Mouse (Mus musculus): Measurements from ENCODE around the gene Gm49396. TPM values are rescaled to one million over a fixed set of nuclear protein-coding genes. Genes with fewer than 3 reads are reported as not detected.

The Gm49396 gene
- polyA plus RNA-seq, 1 experiment: 3.1 TPM

GRCm38 (mm10) chr7:30591605-30591951, 28.4 kb downstream of the Gm49396 start:
- Histone ChIP-seq H3K27ac (ENCODE audit: insufficient read depth, low read length) (no peak overlapping the region), H3K4me3 (ENCODE audit: insufficient read depth, low read length) (no peak overlapping the region), H3K4me1 (ENCODE audit: control insufficient read depth, insufficient read depth, low read length) (peaks cover 5% of the 10 kb centered on the region; the same call in 1 of the 2 replicates)
- no peak for TF ChIP-seq CTCF (IDR thresholded peaks at IDR 0.05; ENCODE audit: borderline replicate concordance, insufficient read depth, low read length)
- TF ChIP-seq POLR2A (IDR thresholded peaks at IDR 0.05; ENCODE audit: low read depth, low read length): no peak

- TF ChIP-seq CTCF (IDR thresholded peaks at IDR 0.05; ENCODE audit: borderline replicate concordance, insufficient read depth, low read length): no peak
- no peak for TF ChIP-seq POLR2A (IDR thresholded peaks at IDR 0.05; ENCODE audit: low read depth, low read length)
- Histone ChIP-seq H3K4me1 (ENCODE audit: control insufficient read depth, insufficient read depth, low read length) (no peaks in the 10 kb centered on the region), H3K27ac (ENCODE audit: insufficient read depth, low read length) (no peak overlapping the region), H3K4me3 (ENCODE audit: insufficient read depth, low read length) (no peak overlapping the region)
These were observed 29.8 kb downstream of the Gm49396 start for GRCm38 (mm10) chr7:30592772-30593423.

GRCm38 (mm10) chr7:30593579-30594509, 30.7 kb downstream of the Gm49396 start:
- Histone ChIP-seq H3K4me1 (ENCODE audit: control insufficient read depth, insufficient read depth, low read length) (no peaks in the 10 kb centered on the region), H3K4me3 (ENCODE audit: insufficient read depth, low read length) (no peak overlapping the region), H3K27ac (ENCODE audit: insufficient read depth, low read length) (no peak overlapping the region)
- TF ChIP-seq POLR2A (IDR thresholded peaks at IDR 0.05; ENCODE audit: low read depth, low read length) (no peak), CTCF (IDR thresholded peaks at IDR 0.05; ENCODE audit: borderline replicate concordance, insufficient read depth, low read length) (no peak)

GRCm38 (mm10) chr7:30594510-30595024, 31.4 kb downstream of the Gm49396 start:
- TF ChIP-seq POLR2A (IDR thresholded peaks at IDR 0.05; ENCODE audit: low read depth, low read length): no peak
- TF ChIP-seq CTCF (IDR thresholded peaks at IDR 0.05; ENCODE audit: borderline replicate concordance, insufficient read depth, low read length): no peak
- no peak overlapping the region for H3K27ac ChIP-seq (ENCODE audit: insufficient read depth, low read length)

GRCm38 (mm10) chr7:30596093-30596492, 32.9 kb downstream of the Gm49396 start:
- H3K4me1 ChIP-seq (ENCODE audit: control insufficient read depth, insufficient read depth, low read length): no peaks in the 10 kb centered on the region
- TF ChIP-seq CTCF (IDR thresholded peaks at IDR 0.05; ENCODE audit: borderline replicate concordance, insufficient read depth, low read length): no peak
- no peak for TF ChIP-seq POLR2A (IDR thresholded peaks at IDR 0.05; ENCODE audit: low read depth, low read length)

More at GRCm38 (mm10) chr7:30594510-30595024, 31.4 kb downstream of the Gm49396 start:
- H3K4me1 ChIP-seq (ENCODE audit: control insufficient read depth, insufficient read depth, low read length): no peaks in the 10 kb centered on the region
- no peak overlapping the region for H3K4me3 ChIP-seq (ENCODE audit: insufficient read depth, low read length)

GRCm38 (mm10) chr7:30596811-30597210, 33.7 kb downstream of the Gm49396 start:
- TF ChIP-seq POLR2A (IDR thresholded peaks at IDR 0.05; ENCODE audit: low read depth, low read length) (no peak), CTCF (IDR thresholded peaks at IDR 0.05; ENCODE audit: borderline replicate concordance, insufficient read depth, low read length) (no peak)
- no peak overlapping the region for H3K27ac ChIP-seq (ENCODE audit: insufficient read depth, low read length)
- no peak overlapping the region for H3K4me3 ChIP-seq (ENCODE audit: insufficient read depth, low read length)

More at GRCm38 (mm10) chr7:30596093-30596492, 32.9 kb downstream of the Gm49396 start:
- Histone ChIP-seq H3K27ac (ENCODE audit: insufficient read depth, low read length) (no peak overlapping the region), H3K4me3 (ENCODE audit: insufficient read depth, low read length) (no peak overlapping the region)

GRCm38 (mm10) chr7:30598786-30599185, 35.6 kb downstream of the Gm49396 start, which contains the start of gene Zbtb32:
TSS of gene Zbtb32 (minus strand) at chr7:30598909.
- no peaks in the 10 kb centered on the region for H3K4me1 ChIP-seq (ENCODE audit: control insufficient read depth, insufficient read depth, low read length)
- TF ChIP-seq CTCF (IDR thresholded peaks at IDR 0.05; ENCODE audit: borderline replicate concordance, insufficient read depth, low read length): no peak
- TF ChIP-seq POLR2A (IDR thresholded peaks at IDR 0.05; ENCODE audit: low read depth, low read length): no peak
- H3K4me3 ChIP-seq (ENCODE audit: insufficient read depth, low read length): no peak within 1 kb of the TSS
- H3K27ac ChIP-seq (ENCODE audit: insufficient read depth, low read length): no peak within 1 kb of the TSS

More at GRCm38 (mm10) chr7:30596811-30597210, 33.7 kb downstream of the Gm49396 start:
- H3K4me1 ChIP-seq (ENCODE audit: control insufficient read depth, insufficient read depth, low read length): no peaks in the 10 kb centered on the region

GRCm38 (mm10) chr7:30599933-30600353, 36.8 kb downstream of the Gm49396 start:
- no peak overlapping the region for H3K27ac ChIP-seq (ENCODE audit: insufficient read depth, low read length)

GRCm38 (mm10) chr7:30600651-30601050, 37.5 kb downstream of the Gm49396 start:
- H3K4me1 ChIP-seq (ENCODE audit: control insufficient read depth, insufficient read depth, low read length): no peaks in the 10 kb centered on the region
- TF ChIP-seq POLR2A (IDR thresholded peaks at IDR 0.05; ENCODE audit: low read depth, low read length) (no peak), CTCF (IDR thresholded peaks at IDR 0.05; ENCODE audit: borderline replicate concordance, insufficient read depth, low read length) (no peak)
- H3K27ac ChIP-seq (ENCODE audit: insufficient read depth, low read length): no peak overlapping the region
- no peak overlapping the region for H3K4me3 ChIP-seq (ENCODE audit: insufficient read depth, low read length)

More at GRCm38 (mm10) chr7:30599933-30600353, 36.8 kb downstream of the Gm49396 start:
- TF ChIP-seq CTCF (IDR thresholded peaks at IDR 0.05; ENCODE audit: borderline replicate concordance, insufficient read depth, low read length) (no peak), POLR2A (IDR thresholded peaks at IDR 0.05; ENCODE audit: low read depth, low read length) (no peak)
- no peaks in the 10 kb centered on the region for H3K4me1 ChIP-seq (ENCODE audit: control insufficient read depth, insufficient read depth, low read length)
- H3K4me3 ChIP-seq (ENCODE audit: insufficient read depth, low read length): no peak overlapping the region

Data from embryonic fibroblast, embryonic 13.5 days (primary cell).